Mouse (Mus musculus) gastrocnemius, postnatal 10 days (tissue): ENCODE measurements around the gene Ssty1. TPM values are rescaled to one million over a fixed set of nuclear protein-coding genes. Genes with fewer than 3 reads are reported as not detected.
"Not testable (repeated sequence)": the region's sequence is repeated elsewhere in the genome, so short reads cannot be mapped to it uniquely, and the experiment has no call there.

Experiments used
- DNase-seq: peaks from one replicate; pipeline ENCODE4 v3.0.0; 2021; ENCODE audit warnings: mixed read lengths
- long read RNA-seq, 2 experiments: library from polyadenylated mRNA; stranded (forward); transcript quantifications; one replicate each; pipeline ENCODE4 v2.0.0; 2021
- total RNA-seq, 2 experiments: library from RNA; stranded (reverse); gene quantifications; 2 replicates each; pipeline ENCODE4 v1.2.3; 2021

The Ssty1 gene
- not detected for total RNA-seq
- long read RNA-seq, experiment 1: 0 reads
- long read RNA-seq, experiment 2: 0 reads

- DNase-seq: not testable (repeated sequence)
Observed at GRCm38 (mm10) chrY:18088816-18089215, at the start of gene Ssty1. Gene Ssty1, plus strand, starts transcription at chrY:18089116.

GRCm38 (mm10) chrY:18061712-18062111 is 27.2 kb upstream of the Ssty1 start, which contains the start of gene Gm21764:
Gene Gm21764, minus strand, starts transcription at chrY:18061812.
- not testable (repeated sequence) for DNase-seq

Other genes with a start within 250 kb of the Ssty1 start
- gene Gm21904, start 242.8 kb upstream of the Ssty1 start, total RNA-seq: not detected
- gene Gm20772, start 214.4 kb upstream of the Ssty1 start, total RNA-seq: not detected
- not detected for gene Gm20831, start 214.4 kb upstream of the Ssty1 start, total RNA-seq
- not detected for gene Srsy, start 151.8 kb upstream of the Ssty1 start, total RNA-seq
- not detected for gene Gm21764, start 27.3 kb upstream of the Ssty1 start, total RNA-seq